Mouse (Mus musculus) natural killer cell, adult 2 months (primary cell): Measurements from ENCODE around the gene Apod.
A peak's percentile ranks its signal among the peaks of the same experiment; 100 is the strongest.
"Not testable (repeated sequence)": the region's sequence is repeated elsewhere in the genome, so short reads cannot be mapped to it uniquely, and the experiment has no call there.

ENCODE experiments used
- DNase-seq, 2 experiments: peaks; one replicate each; pipeline ENCODE4 v3.0.0; 2022; ENCODE audit warnings: low spot score in 2 of 2

Gene Apod

DNA sequence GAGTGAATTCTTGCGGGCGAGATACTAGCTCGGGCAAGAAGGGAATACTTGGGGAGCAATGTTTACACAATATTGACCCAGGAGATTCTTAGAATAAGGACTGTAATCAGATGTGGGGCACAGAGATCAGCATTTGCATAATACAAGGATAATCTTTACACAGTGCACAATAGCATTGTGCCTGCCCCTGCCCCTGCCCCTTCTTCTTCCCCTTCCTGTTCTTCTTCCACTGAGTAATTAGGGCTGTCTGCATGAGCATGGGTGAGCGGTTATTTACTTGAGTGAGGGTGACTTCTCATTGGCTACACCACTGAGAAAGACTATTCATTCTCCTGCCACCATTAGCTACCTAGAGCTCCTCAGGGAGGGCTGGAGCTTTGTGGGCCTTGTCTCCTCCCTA lies 6.9 kb upstream of the Apod start:
- DNase-seq: no peak

DNA sequence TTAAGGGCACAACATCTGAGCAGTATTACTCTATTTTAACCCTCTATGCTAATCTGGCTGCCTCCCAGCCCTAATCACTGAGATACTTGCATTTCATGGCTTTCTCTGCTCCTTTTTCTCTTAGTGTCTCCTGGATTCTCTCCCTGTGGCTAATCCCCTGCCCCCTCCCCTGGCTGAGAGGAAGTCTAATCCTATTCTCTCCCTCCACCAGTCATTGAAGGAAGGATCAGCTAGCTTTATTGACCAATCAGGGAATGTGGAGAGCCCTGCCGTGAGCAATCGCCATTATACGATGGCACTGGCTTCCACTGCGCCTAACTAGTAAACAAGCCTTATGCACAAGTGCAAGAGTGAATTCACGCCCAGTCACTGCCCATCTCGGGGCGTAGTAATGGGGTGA lies 6.3 kb upstream of the Apod start:
- no peak for DNase-seq

DNA sequence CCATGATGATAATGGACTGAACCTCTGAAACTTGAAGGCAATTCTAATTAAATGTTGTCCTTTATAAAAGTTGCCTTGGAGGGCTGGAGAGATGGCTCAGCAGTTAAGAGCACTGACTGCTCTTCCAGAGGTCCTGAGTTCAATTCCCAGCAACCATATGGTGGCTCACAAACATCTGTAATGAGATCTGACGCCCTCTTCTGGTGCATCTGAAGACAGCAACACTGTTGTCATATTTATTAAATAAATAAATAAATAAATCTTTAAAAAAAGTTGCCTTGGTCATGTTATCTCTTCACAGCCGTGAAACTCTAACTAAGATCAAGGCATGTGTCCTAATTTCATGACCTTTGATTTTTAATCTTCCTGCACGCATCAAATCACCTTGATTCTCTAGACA lies 5.1 kb upstream of the Apod start:
- DNase-seq: not testable (repeated sequence)

DNA sequence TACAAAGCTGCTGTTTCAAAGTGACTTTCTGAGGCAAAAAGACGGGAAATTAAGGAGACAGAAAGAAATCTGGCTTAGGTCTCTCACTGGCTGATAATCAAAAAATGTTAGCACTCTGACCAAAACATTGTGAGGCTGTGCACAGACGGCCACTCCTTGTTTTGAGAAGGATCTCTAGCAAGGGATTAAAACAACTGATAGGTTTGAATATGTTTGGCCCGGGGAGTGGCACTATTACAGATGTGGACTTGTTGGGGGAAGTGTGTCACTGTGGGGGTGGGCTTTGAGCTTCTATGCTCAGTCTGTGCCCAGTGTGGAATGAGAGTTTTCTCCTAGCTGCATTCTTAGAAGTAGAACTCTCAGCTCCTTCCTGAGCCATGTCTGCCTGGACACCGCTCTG lies 4.7 kb upstream of the Apod start:
- DNase-seq: no peak

DNA sequence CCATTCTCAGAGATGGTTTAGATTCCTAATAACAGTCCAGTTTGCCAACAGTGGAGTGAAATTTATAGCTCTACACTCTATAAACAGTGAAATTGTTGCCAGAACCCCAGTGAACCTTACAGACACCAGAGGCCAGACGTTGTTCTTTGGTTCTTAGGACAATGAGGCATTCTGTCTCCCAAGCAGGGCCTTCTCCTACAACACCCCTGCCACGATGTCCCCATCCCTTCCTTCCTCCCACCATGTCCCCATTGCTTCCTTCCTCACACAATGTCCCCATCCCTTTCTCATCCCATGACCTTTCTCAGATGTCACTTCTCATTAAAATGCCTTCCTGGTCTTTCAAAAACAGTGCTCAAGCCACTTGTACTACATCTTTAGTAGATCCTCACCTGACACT lies 3.8 kb upstream of the Apod start:
- no peak for DNase-seq

DNA sequence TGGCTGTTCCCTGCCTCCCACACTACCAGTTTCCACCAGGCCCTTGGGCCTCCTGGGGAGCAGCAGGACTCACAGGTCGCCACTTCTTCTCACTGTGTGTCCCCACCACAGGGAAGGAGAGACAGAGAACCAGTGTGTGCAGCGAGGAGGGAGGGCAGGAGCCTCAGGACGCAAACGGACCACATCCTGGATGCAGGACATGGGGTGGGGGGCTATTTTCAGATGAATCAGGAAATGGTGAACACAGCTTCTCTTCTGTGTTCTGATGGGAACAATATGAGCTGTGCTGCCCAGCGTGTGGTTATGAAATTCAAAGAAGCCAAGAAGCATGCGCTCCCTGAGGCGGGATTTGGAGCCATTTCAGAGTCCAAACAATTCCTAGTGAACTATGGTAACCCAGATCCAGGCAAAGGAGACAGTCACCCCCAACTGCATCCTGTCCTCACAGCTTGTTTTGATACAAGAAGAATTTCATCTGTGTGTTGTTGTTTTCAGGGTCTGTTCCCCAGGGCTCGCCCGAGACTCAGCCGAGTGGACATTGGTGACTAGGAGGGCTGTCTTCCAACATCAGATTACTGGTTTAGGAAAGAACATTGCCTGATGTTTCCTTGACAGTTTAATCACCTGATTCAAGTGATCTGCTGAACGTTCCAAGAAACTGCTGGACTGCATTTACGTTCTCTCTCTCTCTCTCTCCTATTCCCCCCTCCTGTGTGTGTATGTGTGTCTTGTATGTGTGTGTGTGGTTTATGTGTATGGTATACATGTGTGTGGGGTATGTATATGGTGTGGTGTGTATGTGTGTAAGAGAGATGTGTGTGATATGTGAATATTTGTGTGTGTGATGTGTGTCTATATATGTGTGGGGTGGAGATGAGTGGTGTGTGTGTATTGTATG lies 1.9 kb upstream of the Apod start:
- not testable (repeated sequence) for DNase-seq

DNA sequence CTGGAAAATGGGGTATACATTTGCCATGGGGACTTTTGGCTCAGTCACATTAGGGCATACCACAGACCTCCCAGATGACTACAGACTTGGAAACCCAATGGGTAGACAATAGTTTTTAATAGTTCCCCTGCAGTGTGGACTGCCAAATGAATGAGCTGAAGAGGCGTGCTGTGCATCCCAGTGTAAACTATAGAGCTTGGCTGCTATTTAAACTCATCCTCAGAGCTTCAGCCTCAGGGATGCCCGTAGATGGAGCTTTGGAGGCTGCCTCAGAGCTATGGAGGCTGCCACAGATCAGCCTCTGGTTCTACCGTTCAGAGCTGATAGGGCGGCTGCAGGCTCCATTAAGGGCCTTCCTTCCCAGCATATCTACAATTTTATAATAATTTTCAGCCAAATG lies 686 bp upstream of the Apod start:
- DNase-seq: no peak

DNA sequence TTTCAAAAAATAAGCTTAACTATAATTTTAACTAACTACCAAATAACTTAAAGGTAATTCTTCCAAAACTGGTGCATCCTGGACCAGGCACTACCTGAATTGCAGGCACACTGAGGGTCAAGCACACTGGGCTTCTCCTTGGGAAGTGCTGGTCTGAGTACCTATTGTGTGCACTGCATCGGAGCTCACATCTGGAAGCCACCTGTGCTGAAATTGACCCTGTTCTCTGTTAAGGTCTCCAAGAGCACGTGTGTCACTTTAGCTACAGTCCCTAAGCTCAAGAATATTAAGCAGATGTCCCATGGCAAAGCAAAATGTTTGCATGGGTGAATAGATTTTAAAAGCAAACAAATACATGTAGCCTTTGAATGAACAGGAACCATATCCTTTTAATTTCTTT lies 997 bp downstream of the Apod start:
- no peak for DNase-seq

DNA sequence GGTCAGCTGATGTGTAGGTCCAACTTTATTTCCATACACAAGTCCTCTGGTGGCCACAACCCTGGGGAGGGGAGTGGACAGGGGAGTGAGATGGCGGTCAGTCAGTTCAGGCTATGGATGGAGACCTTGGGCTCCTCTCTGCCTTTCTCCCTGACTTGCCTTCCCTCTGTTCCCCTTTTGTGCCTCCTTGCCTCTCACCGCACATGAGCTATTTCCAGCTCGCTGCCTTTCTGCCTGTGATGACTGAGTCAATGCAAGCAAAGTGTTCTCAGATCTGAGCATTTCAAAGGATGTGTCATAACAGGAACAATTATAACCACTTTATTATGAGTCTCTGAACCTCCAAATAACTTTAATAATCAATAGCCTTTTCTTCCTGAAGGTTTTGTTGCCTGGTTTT lies 2.3 kb downstream of the Apod start:
- no peak for DNase-seq

DNA sequence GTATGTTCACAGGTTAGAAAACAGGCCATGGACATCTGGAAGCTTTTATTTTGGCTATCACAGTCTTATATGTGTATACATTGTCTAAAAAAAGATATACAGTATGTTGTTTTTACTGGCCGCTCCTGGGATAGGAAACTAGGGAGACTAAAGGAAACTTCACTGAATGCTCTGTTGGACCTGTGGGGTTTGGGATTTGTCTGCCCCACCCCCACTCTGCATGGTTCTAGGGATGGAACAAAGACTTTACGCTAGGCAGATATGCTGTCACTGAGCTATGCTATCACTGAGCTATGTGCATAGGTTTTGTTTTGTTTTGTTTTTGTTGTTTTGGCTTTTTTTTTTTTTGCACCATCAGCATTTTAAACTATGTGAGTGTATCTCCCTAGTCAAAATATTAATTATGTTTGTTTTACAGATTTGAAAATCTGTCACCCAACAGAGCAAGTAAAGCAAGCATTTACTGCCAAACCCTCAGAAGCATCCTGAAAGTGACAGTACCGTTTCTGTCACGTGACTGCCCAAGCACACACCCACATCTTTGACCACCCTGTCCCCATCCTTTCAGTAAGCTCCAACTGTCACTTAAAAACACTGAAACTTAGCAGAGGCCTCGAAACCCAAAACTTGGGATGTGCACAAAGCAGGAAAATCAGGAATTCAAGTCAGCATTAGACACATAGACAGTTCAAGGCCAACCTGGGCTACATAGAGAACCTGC lies 9.2 kb downstream of the Apod start:
- DNase-seq: no peak

DNA sequence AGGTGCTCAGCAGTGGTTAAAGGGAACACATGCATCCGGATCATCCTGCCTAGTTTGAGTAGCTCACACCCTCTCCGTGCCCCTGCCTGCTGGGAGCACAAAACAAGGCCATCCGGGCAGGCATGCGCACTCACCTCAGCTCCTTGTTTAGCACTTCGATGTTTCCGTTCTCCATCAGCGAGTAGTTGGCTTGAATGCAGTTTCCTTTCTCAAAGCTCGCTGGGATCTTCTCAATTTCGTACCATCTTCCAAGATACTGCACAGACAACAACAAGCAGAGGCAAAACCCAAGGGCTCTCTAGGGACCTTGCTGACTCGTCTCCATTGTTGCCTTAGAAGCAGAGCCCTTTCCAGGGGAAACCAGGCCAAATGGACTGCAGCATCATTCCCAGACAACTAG lies 11.3 kb downstream of the Apod start:
- DNase-seq: no peak

DNA sequence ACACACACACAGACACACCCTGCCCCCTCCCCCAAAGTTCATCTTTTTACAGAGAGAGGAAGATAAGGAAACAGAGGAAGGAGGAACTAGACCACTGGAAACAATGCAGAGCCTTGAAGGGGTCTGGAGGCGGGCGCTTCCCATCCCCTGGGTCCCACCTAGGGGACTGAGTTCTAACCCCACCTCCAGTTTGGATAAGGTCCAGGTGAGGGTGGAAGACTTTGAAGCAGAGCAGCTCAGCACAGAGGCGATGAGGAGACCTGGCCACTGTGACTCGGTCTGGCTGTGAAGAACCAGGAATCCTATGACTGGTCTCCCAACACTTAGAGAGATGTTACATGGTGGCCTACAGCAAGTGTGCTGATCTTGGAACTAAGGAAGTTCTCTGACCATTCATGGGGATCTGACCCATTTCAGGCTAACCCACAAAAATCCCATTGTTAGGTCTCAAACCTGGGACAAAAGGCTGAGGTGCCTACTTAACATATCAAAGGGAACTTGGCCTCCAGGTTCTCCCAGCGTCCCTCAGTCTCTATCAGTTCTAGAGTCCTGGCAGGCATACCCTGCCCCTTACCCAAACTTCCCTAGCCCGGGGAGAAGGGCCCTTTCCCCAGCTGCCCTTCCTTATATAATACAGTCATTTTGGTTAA lies 13.6 kb downstream of the Apod start:
- DNase-seq: no peak

DNA sequence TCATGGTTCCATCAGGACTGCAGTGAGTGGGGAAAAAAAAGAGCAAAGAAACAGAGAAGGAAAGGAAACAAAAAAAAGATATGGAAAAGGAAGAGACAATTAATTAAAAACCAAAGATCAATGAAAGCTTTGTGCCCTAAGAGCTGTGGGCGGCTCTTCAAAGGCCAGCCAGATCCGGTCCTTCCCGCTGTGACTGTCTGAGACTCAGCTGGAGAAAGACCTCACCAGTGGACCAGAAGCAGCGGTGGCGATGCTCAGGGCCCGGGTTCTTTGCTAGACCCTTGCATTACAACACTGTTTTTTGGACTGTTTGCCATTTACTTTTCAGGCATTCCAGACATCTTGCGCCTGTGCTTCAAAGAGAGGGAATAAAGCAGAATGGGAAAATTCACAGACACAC lies 14.1 kb downstream of the Apod start:
- DNase-seq: no peak

DNA sequence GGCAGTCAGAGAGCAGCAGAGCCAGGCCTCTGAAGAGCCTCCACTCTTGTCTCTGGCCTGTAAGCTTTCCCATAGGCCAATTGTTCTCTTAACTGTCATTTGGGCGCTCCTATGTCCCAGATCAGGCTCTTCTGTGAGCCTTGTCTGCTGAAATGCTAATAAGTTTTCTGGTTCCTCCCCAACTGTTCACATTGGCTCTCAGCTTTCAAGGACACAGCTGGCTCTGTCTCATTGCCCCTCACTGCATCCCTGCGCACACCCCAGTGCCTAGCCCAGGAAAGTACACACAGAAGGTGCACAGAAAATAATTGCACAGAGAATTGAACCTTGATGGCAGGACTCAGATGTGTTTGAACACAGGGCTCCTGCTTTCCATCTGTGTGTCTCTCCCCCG lies 14.7 kb downstream of the Apod start:
- no peak for DNase-seq

DNA sequence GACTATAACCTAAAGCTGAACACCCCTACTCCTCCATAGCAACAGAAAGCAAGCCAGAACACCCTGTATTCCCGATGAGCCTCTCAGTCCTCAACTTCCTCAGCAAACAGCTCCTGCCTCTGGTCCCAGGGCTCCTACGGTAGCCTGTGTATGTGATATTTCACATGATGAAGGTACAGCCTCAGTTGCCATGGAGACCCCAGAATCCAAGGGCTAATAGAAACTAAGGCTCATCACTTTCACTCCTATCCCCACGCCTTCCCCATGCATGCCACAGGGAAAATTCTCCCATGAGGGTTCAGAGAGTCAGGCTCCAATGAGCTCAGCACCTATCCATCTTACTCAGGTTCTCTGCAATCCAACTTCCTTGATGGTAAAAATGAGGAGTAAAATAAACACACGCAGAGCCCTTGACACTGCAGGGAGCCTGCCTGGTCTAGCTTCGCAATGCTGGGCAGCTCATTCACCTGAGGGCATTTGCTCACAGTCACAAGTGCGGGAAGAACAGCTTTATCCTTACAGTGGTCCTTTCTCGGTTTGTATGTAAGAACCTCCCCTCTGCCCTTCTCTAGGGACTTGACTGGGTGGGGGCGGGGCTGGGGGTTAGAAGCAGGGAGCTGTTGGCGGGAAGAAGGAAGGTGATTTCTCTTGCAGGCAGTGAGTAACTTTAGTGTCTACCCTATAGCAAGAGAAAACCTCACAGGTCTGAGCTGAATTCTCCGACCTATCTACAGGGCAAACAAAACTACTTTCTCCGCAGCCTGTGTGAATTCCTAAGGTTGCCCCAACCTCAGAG lies 15.2 kb downstream of the Apod start:
- no peak for DNase-seq

DNA sequence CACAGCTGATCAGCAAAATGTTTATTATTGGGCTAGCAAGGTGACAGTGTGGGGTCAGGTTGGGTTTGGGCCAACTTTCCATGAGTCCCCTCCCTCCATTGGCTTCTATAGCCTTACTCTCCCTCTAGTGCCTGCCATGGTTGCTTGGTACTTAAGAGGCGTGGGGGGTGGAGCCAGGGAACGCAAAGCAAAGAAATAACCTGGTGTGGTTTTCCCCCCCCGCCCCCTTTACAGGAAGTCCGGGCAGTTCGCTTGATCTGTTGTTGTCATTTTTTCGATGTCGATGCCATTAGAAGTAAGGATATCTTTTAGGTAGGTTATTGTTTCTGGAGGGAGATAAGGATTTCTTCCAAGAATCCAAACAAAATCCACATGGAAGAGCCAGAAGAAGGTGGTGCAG lies 17.5 kb downstream of the Apod start:
- DNase-seq: peak in 1 of 2 experiments; percentile 10

DNA sequence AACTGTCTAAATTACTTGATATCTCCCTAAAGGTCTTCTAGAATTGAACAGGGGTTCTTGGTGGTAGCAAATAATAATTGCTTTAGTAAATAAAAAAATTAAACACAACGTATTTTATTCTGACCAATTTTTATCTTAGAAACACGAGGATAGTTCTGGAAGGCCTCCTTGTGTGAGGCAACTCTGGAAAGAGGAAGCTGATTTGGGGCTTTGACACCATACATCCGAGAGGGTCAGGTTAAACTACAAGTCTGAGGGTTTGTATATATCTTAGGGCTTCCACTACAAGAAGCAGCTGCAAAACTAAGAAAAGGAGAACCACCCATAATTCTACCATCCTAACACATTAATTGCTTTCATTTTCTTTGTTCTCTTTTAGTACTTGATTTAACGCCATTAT lies 20.8 kb downstream of the Apod start:
- DNase-seq: no peak

DNA sequence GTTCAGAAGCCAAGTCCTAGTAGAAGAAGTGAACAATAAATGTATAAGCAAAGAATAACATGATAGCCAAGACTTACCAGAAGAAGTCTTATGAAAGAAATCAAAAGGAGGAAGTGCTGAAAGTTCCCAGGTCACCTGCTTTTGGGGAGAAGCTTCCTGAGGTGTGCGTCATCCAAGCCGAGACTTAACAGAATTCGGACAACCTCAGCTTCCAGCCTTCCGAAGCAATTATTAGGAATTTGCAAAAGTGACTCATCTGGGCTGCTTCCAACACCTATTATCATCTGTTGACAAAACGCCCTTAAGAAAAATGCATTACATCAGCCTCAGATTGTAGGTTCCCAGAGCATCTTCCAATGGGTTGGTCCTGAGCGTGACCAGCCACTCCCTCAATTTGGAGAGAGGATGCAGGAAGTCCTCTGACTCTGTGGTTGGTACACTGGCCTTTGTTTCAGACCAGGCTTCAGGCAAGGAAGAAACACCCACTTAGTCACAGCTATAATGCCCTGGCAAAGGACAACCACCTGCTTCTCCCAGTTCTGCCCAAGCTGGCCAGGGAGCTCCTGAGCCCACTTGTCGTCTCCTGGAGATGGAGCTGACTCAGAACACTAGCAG lies 23.8 kb downstream of the Apod start:
- DNase-seq: no peak

DNA sequence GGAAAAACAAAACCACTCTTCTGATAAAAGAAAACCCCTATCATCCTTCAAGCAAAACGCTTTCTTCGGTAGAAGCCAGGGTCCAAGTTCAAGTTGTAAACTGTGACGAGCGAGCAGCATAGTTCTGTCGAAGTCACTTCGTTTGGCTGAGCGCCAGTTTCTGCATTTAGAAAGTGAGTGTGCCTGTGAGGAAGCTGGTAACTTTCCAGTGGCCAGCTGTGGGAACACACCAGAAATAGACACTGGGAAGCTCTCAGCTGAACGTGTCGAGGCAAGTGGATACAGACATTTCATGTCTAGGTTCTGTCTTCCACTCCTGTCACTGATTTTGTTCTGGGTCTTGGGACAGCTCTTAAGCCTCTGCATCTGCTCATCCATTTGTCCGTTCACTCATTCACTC lies 24.3 kb downstream of the Apod start:
- DNase-seq: no peak

DNA sequence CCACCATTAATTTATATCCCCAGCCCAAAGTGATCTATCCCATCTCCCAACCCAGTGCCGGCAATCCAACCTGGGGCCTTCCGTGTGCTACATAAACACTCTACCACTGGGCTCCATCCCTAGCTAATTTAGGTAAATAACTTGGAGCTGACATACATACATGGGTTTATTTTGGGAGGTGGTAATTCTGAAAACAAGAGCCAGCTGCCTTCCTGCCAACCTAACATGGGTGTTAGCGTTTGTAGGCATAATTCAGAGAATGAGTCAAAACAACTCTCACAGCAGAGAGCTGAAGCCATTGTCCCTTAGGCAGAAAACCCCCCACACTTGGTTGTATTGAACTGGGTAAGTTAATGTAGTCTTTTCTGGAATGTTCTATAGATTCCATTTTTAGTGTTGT lies 26.9 kb downstream of the Apod start:
- DNase-seq: no peak

DNA sequence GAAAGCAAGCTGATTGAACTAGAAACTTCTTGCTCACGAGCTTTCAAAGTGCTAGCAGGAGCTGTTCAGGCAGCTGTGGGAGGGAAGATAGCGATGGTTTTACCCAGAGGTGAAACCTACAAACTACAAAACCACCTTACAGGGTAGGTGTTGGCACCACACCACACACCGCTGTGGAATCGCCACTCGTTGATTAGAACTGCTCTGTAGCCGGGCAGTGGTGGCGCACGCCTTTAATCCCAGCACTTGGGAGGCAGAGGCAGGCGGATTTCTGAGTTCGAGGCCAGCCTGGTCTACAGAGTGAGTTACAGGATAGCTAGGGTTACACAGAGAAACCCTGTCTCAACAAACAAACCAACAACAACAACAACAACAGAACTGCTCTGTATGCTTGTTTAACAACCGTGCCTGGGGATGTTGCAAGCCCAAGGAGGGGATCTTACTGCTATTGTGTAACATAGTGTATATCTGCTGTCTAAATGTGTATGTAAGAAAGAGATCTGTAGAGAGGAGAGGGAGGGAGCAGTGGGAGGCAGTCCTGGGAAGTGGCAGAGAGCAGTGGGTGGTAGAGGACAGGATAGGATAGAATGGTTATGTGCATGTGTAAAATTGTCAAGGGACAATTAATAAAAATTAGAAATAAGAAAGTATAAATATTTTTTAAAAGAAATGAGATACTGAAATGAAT lies 27.7 kb downstream of the Apod start:
- DNase-seq: no peak
